Mouse (Mus musculus) heart, adult 2 months (tissue): ENCODE measurements around the gene Mymk.

Experiments
- CTCF ChIP-seq: fragments of 200-600 bp; IDR thresholded peaks from 2 replicates; pipeline ENCODE4 v1.8.1; 2022; ENCODE audit warnings: antibody characterized with exemption, mild to moderate bottlenecking, moderate library complexity
- EP300 ChIP-seq: fragments of 200-500 bp; IDR thresholded peaks from 2 replicates; pipeline ENCODE4 v1.6.1; 2011; ENCODE audit warnings: low read depth, low read length, control low read depth; ENCODE audit not compliant: insufficient read depth
- POLR2A ChIP-seq: fragments of 200-500 bp; IDR thresholded peaks from 2 replicates; pipeline ENCODE4 v1.6.1; 2011; ENCODE audit warnings: mild to moderate bottlenecking, low read depth, low read length, control low read depth; ENCODE audit not compliant: insufficient read depth

DNA sequence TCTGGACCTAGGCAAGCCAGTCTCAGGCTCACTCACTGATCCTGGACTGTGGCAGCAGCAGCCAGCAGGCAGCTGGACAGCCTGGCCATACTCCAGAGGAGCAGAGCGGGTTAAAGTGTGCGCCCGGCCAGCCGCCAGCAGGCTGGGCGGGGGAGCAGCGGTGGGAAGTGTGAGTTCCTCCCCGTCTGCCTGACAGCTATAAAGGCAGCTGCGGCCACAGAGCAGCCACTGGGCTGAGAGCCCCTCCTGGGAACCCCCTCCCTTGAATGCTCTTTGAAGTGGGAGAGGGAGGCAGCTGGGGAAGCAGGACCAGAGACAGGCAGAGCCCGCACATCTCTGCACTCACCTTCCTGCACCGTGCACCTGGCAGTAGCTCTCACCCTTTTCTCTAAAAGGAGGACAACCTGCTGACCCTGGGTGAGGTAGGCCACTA lies 7.2 kb upstream of the Mymk start, which contains the start of gene Adamtsl2:
- TF ChIP-seq POLR2A (peak; percentile 60; the same call in 1 of the 2 replicates), CTCF (peak; percentile 36; the same call in 1 of the 2 replicates), EP300 (peak; percentile 44; the same call in 1 of the 2 replicates)
